Mouse (Mus musculus) megakaryocyte, adult 5-6 weeks (primary cell): ENCODE measurements around the gene Fam129a. TPM values are rescaled to one million over a fixed set of nuclear protein-coding genes. Genes with fewer than 3 reads are reported as not detected.
A peak's percentile ranks its signal among the peaks of the same experiment; 100 is the strongest.
"Not testable (repeated sequence)": the region's sequence is repeated elsewhere in the genome, so short reads cannot be mapped to it uniquely, and the experiment has no call there.

Source experiments
- ATAC-seq: 2 replicates; pipeline ENCODE4 v1.8.0; 2016; ENCODE audit warnings: mild to moderate bottlenecking, inconsistent platforms; ENCODE audit not compliant: poor library complexity, severe bottlenecking
- total RNA-seq, 2 experiments: library from RNA; stranded (forward) in 1 of 2; stranded (reverse) in 1 of 2; fragments of 153-499, 151-499 nt in 1 of 2; fragments of 221-1000, 200-1000 nt in 1 of 2; gene quantifications; 2 replicates each; pipeline versions ENCODE4 v1.2.3 to v1.2.4; 2015 to 2017

The Fam129a gene
- total RNA-seq, 2 experiments from 2014 or later, result 69.2 to 157 TPM

- no peak for ATAC-seq
Observed at GRCm38 (mm10) chr1:151721357-151721983, 150.5 kb downstream of the Fam129a start.

DNA sequence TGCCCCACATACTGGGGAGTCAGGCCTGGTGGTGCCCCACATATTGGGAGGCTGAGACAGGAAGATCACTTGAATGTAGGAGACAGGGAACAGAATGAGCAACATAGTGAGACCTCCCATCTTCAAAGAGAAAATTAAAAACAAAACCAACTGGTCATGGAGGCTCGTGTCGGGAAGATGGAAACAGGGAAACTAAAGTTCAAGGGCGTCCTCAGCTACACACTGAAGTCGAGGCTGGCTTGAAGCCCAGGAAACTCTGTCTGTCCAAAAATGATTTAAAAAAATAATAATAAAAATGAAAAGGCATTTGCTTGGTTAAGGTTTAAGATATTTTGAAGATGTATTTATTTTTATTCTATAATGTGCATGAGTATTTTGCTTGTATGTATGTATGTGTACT, 152.8 kb downstream of the Fam129a start:
- no peak for ATAC-seq

DNA sequence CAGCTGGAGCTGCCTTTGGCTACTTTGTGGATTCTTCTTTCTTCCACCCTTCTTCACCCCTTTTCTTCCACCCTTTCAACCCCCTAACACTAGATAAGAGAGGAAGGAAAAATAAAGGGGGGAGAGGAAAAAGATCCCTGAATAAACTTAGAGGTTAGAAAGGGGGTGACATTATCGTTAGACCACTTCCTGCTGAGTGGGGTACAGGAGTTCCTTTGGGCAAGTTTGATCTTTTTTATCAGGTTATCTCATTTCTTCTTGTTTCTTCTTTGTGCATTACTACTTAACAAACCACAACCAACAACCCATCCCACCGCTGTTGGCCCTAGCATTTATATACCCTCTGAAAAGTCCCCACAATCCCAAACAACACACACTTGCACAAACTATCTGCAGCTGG, 154.6 kb downstream of the Fam129a start:
- no peak for ATAC-seq

DNA sequence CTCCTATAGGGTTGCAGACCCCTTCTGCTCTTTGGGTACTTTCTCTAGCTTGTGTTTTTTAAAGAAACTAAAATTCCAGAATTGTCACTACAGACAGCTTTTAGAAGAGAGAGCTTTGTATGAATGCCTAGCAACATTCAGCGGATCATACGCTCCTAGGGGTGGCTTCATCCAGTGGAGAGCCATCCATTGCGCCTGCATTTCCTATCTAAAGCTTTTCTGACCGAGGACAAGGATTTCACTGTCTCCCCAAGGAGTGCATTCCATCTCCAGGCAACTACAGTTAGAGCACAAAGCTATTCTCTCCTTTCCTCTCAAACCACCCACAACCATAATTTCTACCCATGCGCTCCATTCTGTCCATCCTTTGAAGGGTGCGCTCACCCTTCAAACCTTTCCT, 155.4 kb downstream of the Fam129a start:
- ATAC-seq, result no peak

DNA sequence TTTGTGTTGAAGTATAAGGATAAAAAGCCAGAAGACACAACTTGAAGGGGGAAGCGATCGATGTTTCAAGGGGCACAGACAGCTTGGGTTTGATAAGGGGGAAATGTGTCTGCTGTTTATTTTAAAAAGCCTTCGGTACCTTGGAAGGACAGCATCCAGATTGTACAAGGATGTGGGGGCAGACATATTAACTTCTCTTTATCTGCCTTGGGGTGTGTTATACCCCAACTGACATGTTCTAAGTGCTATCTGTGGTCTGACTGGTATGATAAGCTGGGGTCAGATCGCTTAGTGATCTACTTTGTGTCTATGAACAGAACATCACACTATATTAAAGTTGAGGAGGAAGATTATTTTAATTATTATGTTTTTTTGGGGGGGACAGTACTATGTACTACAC, 157.2 kb downstream of the Fam129a start:
- no peak for ATAC-seq

DNA sequence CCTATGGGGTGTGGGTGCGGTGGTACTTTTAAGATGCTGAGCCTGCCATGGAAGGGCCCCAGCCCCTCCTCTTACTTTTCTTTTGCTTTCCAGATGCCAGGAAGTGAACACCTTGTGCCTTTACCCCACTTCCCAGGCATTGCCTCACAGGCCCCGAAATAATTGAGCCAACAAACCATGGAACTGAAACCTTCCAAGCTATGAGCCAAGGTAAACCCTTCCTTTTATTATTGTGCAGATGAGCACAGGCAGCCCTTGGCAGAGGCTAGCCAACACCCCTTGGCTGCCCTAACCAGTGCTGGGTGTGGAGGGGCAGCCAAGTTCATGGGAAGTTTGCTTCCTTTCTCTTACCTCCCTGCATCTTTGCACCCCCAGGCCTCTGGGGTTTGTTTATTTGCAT, 166.2 kb downstream of the Fam129a start:
- ATAC-seq, result no peak

DNA sequence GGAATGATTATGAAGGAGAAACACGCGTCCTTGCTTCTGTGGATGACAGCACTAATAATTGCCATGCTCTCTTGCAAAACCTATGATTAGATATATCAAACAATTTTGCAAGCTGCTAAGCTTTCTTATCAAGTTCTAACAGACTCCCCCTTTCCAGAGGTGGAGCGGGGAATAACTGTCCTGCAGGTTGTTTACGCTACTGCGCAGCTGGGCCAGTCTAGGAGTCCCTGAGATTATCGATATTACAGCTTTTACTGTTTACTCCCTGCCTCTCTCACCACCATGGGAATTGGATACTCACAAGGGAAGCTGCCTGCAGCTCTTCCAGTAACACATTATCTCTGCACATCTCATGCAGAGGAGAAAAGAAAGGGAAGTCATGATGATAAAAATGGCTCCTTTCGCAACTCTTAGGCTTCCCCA, 170.2 kb downstream of the Fam129a start:
- peak; percentile 52 for ATAC-seq

- ATAC-seq, result not testable (repeated sequence)
Observed at GRCm38 (mm10) chr1:151749894-151750293, 178.9 kb downstream of the Fam129a start.

- ATAC-seq, result no peak
Observed at GRCm38 (mm10) chr1:151752946-151753345, 182.0 kb downstream of the Fam129a start.

- no peak for ATAC-seq
Observed at GRCm38 (mm10) chr1:151753374-151753929, 182.5 kb downstream of the Fam129a start.

DNA sequence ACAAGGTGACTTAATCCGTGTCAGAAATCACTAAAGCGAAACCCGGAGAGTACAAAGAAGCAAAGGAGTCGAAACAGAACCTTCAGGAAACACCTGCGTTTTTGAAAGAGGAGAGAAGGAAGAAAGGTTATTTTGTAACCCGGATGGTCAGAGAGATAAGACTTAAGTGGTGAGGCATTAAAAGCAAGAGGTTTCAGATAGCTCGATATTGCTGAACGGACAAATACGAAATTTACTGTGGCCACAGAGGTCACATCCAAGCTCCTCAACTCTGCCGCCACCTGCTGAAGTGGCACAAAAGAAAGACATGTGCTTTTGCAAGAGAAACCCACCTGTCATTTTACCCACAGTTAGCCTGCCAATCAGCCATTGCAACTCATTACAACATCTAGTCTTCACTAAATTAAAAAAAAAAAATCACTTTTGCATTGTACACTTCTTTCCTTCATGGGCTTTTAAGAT, 183.1 kb downstream of the Fam129a start:
- 0 out of 2 replicates have a peak, but pooled peaks have one; percentile 4 for ATAC-seq

- peak; percentile 89 for ATAC-seq
Observed at GRCm38 (mm10) chr1:151754881-151755659, 184.1 kb downstream of the Fam129a start, which contains the start of gene Edem3. TSS of gene Edem3 (plus strand) at chr1:151755371.

DNA sequence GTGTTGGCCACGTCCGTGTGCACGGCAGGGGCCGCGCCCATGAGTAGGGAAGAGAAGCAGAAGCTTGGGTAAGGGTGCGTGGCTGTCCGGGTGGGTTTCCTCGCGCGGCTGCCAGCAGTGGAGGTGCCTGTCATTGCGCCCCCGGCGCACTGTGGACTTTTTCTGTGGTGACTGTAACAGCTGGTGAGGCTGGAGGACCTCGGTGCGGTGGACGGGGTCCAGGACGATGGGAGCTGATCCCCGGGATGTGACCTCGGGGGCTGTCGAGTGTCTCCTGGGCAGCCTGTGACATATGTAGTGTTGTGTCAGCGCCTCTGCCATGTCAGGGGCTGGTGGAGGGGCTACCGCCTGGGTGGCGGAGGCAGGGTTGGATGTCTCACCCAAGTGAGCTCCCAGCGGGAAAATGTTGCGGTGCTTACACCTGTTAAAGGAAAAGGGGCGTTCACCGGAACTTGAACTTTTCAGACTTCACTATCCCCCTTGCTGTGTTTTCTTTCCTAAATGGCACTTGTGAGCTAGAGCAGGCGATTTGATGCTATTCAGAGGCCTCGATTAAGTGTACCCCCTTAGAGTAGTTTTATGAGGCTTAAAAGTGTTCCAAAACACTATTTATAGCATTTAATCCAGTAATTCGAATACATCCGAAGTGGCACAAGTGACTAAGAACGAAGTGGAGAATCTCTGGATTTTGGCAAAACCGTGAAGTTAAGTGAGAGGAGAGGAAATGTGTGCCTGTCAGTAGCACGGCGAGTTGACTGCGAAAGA, 184.9 kb downstream of the Fam129a start:
- ATAC-seq, result peak; percentile 34

DNA sequence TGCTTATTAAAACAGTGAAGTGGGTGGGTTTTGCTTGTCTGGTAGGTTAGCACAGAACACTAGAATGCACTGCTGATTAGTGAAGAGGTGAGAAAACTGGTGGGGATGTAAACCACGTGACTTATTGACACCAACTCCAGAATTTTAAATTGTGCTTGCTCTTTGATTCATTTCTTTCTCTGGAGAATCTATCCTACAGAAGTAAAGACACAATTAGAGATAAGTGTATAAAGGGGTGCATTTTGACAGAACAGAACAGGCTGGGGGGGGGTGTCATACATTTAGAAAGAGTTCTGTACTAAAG, 185.4 kb downstream of the Fam129a start:
- no peak for ATAC-seq

- ATAC-seq, result no peak
Observed at GRCm38 (mm10) chr1:151758301-151758700, 187.3 kb downstream of the Fam129a start.

- ATAC-seq, result no peak
Observed at GRCm38 (mm10) chr1:151758991-151759390, 188.0 kb downstream of the Fam129a start.

GRCm38 (mm10) chr1:151764236-151764635, 193.2 kb downstream of the Fam129a start:
- no peak for ATAC-seq

DNA sequence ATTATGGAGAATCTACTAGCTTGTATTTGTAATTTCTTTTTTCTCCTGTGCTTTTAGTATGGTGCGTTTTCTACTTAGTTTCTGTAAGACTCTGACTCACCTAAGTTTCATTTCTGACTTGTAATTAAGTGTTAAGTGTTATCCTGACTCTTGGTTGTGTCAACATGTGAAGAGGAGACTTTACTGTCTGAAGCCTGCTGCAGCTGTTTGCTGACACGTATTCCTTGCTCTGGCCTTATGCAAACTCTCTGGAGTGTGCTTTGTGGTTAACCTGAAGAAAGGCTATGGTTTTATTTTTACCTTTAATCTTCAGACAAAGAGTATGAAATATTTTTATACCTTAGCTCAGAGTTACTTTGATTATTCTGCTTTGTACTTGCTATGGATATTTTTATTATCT, 195.2 kb downstream of the Fam129a start:
- no peak for ATAC-seq

GRCm38 (mm10) chr1:151766976-151767654, 196.1 kb downstream of the Fam129a start:
- peak; percentile 47; the same call in 1 of the 2 replicates for ATAC-seq

GRCm38 (mm10) chr1:151769200-151769913, 198.4 kb downstream of the Fam129a start:
- ATAC-seq, result no peak
